Mouse (Mus musculus) MEL (cell line): ENCODE measurements around the gene Scap.

Source experiments
- MAX ChIP-seq: IDR thresholded peaks from 2 replicates; pipeline ENCODE4 v1.6.1; 2011; ENCODE audit warnings: low read length, improper control_type of control experiment
- TBP ChIP-seq: IDR thresholded peaks from 2 replicates; pipeline ENCODE4 v1.8.0; 2011; ENCODE audit warnings: low read depth, low read length, improper control_type of control experiment

- TF ChIP-seq TBP (no peak), MAX (no peak)
Measured at GRCm38 (mm10) chr9:110342008-110342407, 8.9 kb downstream of the Scap start.
